Mouse (Mus musculus): ENCODE results near the gene Natd1. TPM values are rescaled to one million over a fixed set of nuclear protein-coding genes. Genes with fewer than 3 reads are reported as not detected.

Gene Natd1
- polyA plus RNA-seq, 1 experiment from 2014 or later = 17.0 TPM

GRCm38 (mm10) chr11:60927264-60927663 lies 12.7 kb upstream of the Natd1 start:
- Histone ChIP-seq H3K9me3 (replicated peaks) (no peaks in the 10 kb centered on the region), H3K27ac (peak overlapping the region; percentile 39; the same call in 1 of the 2 replicates), H3K27me3 (ENCODE audit: low read depth, poor library complexity, severe bottlenecking) (peaks cover 16% of the 10 kb centered on the region; the same call in 1 of the 2 replicates), H3K4me3 (peak overlapping the region; percentile 39), H3K36me3 (no peaks in the 10 kb centered on the region), H3K4me1 (peaks cover 24% of the 10 kb centered on the region)
- DNase-seq (ENCODE audit: low spot score) = peak; percentile 89
- under 1% methylated on average over 9 of the region's 9 CpGs for WGBS

- no peak for DNase-seq (ENCODE audit: low spot score)
- H3K4me3 ChIP-seq = no peak overlapping the region
- no peaks in the 10 kb centered on the region for H3K36me3 ChIP-seq
- 0 out of 2 replicates have a peak, but pooled peaks cover 5% of the 10 kb centered on the region for H3K27me3 ChIP-seq (ENCODE audit: low read depth, poor library complexity, severe bottlenecking)
- WGBS = 81% methylated on average over 1 of the region's 1 CpGs
- H3K9me3 ChIP-seq (replicated peaks) = no peaks in the 10 kb centered on the region
- no peak overlapping the region for H3K27ac ChIP-seq
- peaks cover 13% of the 10 kb centered on the region for H3K4me1 ChIP-seq
Observed at GRCm38 (mm10) chr11:60924981-60925380, 10.4 kb upstream of the Natd1 start.

- 39% methylated on average over 6 of the region's 6 CpGs for WGBS
- no peak overlapping the region for H3K27ac ChIP-seq
- peaks cover 13% of the 10 kb centered on the region for H3K4me1 ChIP-seq
- no peaks in the 10 kb centered on the region for H3K36me3 ChIP-seq
- H3K9me3 ChIP-seq (replicated peaks) = no peaks in the 10 kb centered on the region
- H3K4me3 ChIP-seq = no peak overlapping the region
- no peak for DNase-seq (ENCODE audit: low spot score)
- H3K27me3 ChIP-seq (ENCODE audit: low read depth, poor library complexity, severe bottlenecking) = 0 out of 2 replicates have a peak, but pooled peaks cover under 1% of the 10 kb centered on the region
Observed at GRCm38 (mm10) chr11:60924498-60924897, 9.9 kb upstream of the Natd1 start.

GRCm38 (mm10) chr11:60922964-60923363 lies 8.4 kb upstream of the Natd1 start:
- DNase-seq (ENCODE audit: low spot score) = no peak
- WGBS = 75% methylated on average over 5 of the region's 5 CpGs
- H3K9me3 ChIP-seq (replicated peaks) = no peaks in the 10 kb centered on the region
- peaks cover 12% of the 10 kb centered on the region for H3K4me1 ChIP-seq
- H3K27me3 ChIP-seq (ENCODE audit: low read depth, poor library complexity, severe bottlenecking) = no peaks in the 10 kb centered on the region
- H3K36me3 ChIP-seq = no peaks in the 10 kb centered on the region
- H3K4me3 ChIP-seq = no peak overlapping the region
- no peak overlapping the region for H3K27ac ChIP-seq

GRCm38 (mm10) chr11:60922195-60922594 lies 7.6 kb upstream of the Natd1 start:
- no peaks in the 10 kb centered on the region for H3K9me3 ChIP-seq (replicated peaks)
- peaks cover 5% of the 10 kb centered on the region for H3K4me1 ChIP-seq
- no peak overlapping the region for H3K27ac ChIP-seq
- WGBS = 81% methylated on average over 1 of the region's 1 CpGs
- H3K27me3 ChIP-seq (ENCODE audit: low read depth, poor library complexity, severe bottlenecking) = no peaks in the 10 kb centered on the region
- H3K4me3 ChIP-seq = no peak overlapping the region
- no peaks in the 10 kb centered on the region for H3K36me3 ChIP-seq
- no peak for DNase-seq (ENCODE audit: low spot score)

GRCm38 (mm10) chr11:60920021-60920420 lies 5.5 kb upstream of the Natd1 start:
- peaks cover 4% of the 10 kb centered on the region; the same call in 1 of the 2 replicates for H3K27me3 ChIP-seq (ENCODE audit: low read depth, poor library complexity, severe bottlenecking)
- peaks cover 14% of the 10 kb centered on the region for H3K4me1 ChIP-seq
- H3K4me3 ChIP-seq = no peak overlapping the region
- H3K27ac ChIP-seq = no peak overlapping the region
- no peaks in the 10 kb centered on the region for H3K36me3 ChIP-seq
- no peaks in the 10 kb centered on the region for H3K9me3 ChIP-seq (replicated peaks)
- DNase-seq (ENCODE audit: low spot score) = no peak
- WGBS = 78% methylated on average over 2 of the region's 2 CpGs

GRCm38 (mm10) chr11:60915201-60915600 lies 651 bp upstream of the Natd1 start:
- no peak for DNase-seq (ENCODE audit: low spot score)
- 73% methylated on average over 4 of the region's 4 CpGs for WGBS
- Histone ChIP-seq H3K27ac (no peak overlapping the region), H3K4me3 (no peak overlapping the region), H3K27me3 (ENCODE audit: low read depth, poor library complexity, severe bottlenecking) (peaks cover 22% of the 10 kb centered on the region), H3K36me3 (no peaks in the 10 kb centered on the region), H3K4me1 (peaks cover 45% of the 10 kb centered on the region), H3K9me3 (replicated peaks) (no peaks in the 10 kb centered on the region)

GRCm38 (mm10) chr11:60913301-60914196 lies 1.0 kb downstream of the Natd1 start:
- Histone ChIP-seq H3K9me3 (replicated peaks) (no peaks in the 10 kb centered on the region), H3K4me1 (peaks cover 45% of the 10 kb centered on the region), H3K36me3 (no peaks in the 10 kb centered on the region), H3K4me3 (peak overlapping the region; percentile 94), H3K27me3 (ENCODE audit: low read depth, poor library complexity, severe bottlenecking) (peaks cover 22% of the 10 kb centered on the region), H3K27ac (peak overlapping the region; percentile 88)
- DNase-seq (ENCODE audit: low spot score) = peak; percentile 94
- WGBS = under 1% methylated on average over 71 of the region's 86 CpGs

GRCm38 (mm10) chr11:60912525-60912973 lies 2.0 kb downstream of the Natd1 start:
- H3K4me3 ChIP-seq = peak overlapping the region; percentile 94
- H3K36me3 ChIP-seq = no peaks in the 10 kb centered on the region
- WGBS = 43% methylated on average over 7 of the region's 7 CpGs
- H3K9me3 ChIP-seq (replicated peaks) = no peaks in the 10 kb centered on the region
- H3K27me3 ChIP-seq (ENCODE audit: low read depth, poor library complexity, severe bottlenecking) = peaks cover 25% of the 10 kb centered on the region
- H3K27ac ChIP-seq = 0 out of 2 replicates have a peak overlapping the region, but pooled peaks have one; percentile 36
- no peak for DNase-seq (ENCODE audit: low spot score)
- peaks cover 45% of the 10 kb centered on the region for H3K4me1 ChIP-seq

GRCm38 (mm10) chr11:60909626-60910025 lies 4.9 kb downstream of the Natd1 start:
- Histone ChIP-seq H3K4me3 (no peak overlapping the region), H3K36me3 (peaks cover 22% of the 10 kb centered on the region), H3K27me3 (ENCODE audit: low read depth, poor library complexity, severe bottlenecking) (peaks cover 43% of the 10 kb centered on the region), H3K9me3 (replicated peaks) (no peaks in the 10 kb centered on the region), H3K4me1 (peaks cover 28% of the 10 kb centered on the region), H3K27ac (no peak overlapping the region)
- WGBS = 83% methylated on average over 1 of the region's 1 CpGs
- DNase-seq (ENCODE audit: low spot score) = no peak

GRCm38 (mm10) chr11:60908073-60908472 lies 6.5 kb downstream of the Natd1 start:
- 72% methylated on average over 3 of the region's 3 CpGs for WGBS
- no peaks in the 10 kb centered on the region for H3K9me3 ChIP-seq (replicated peaks)

GRCm38 (mm10) chr11:60906449-60906848 lies 8.1 kb downstream of the Natd1 start:
- Histone ChIP-seq H3K27ac (no peak overlapping the region), H3K4me1 (peaks cover 11% of the 10 kb centered on the region), H3K4me3 (no peak overlapping the region), H3K9me3 (replicated peaks) (no peaks in the 10 kb centered on the region), H3K36me3 (peaks cover 35% of the 10 kb centered on the region), H3K27me3 (ENCODE audit: low read depth, poor library complexity, severe bottlenecking) (peaks cover 49% of the 10 kb centered on the region)
- 93% methylated on average over 4 of the region's 4 CpGs for WGBS
- DNase-seq (ENCODE audit: low spot score) = no peak

More at GRCm38 (mm10) chr11:60908073-60908472, 6.5 kb downstream of the Natd1 start:
- Histone ChIP-seq H3K36me3 (peaks cover 35% of the 10 kb centered on the region), H3K27ac (no peak overlapping the region), H3K4me1 (peaks cover 16% of the 10 kb centered on the region), H3K4me3 (no peak overlapping the region), H3K27me3 (ENCODE audit: low read depth, poor library complexity, severe bottlenecking) (peaks cover 56% of the 10 kb centered on the region)
- DNase-seq (ENCODE audit: low spot score) = no peak

- Histone ChIP-seq H3K36me3 (peaks cover 35% of the 10 kb centered on the region), H3K27ac (no peak overlapping the region), H3K4me1 (peaks cover 9% of the 10 kb centered on the region), H3K4me3 (no peak overlapping the region), H3K27me3 (ENCODE audit: low read depth, poor library complexity, severe bottlenecking) (peaks cover 56% of the 10 kb centered on the region), H3K9me3 (replicated peaks) (no peaks in the 10 kb centered on the region)
- 92% methylated on average over 10 of the region's 10 CpGs for whole genome bisulfite sequencing
- no peak for DNase-seq (ENCODE audit: low spot score)
Observed at GRCm38 (mm10) chr11:60905407-60906120, 9.0 kb downstream of the Natd1 start.
